Mouse (Mus musculus) kidney, adult 2 months (tissue): Measurements from ENCODE around the gene Ccl1. TPM values are rescaled to one million over a fixed set of nuclear protein-coding genes. Genes with fewer than 3 reads are reported as not detected.
A peak's percentile ranks its signal among the peaks of the same experiment; 100 is the strongest.

Experiments used
- DNase-seq: peaks from one replicate; pipeline ENCODE4 v3.0.0; 2021
- H3K27ac ChIP-seq: fragments of 200-500 bp; 2 replicates; pipeline ENCODE4 v1.5.1; 2012; ENCODE audit warnings: low read depth, low read length, control low read depth, inconsistent platforms; ENCODE audit not compliant: insufficient read depth
- H3K27me3 ChIP-seq: fragments of 200-500 bp; replicated peaks from 2 replicates; pipeline ENCODE4 v1.6.1; 2012; ENCODE audit warnings: mild to moderate bottlenecking, moderate library complexity, low read length, inconsistent platforms; ENCODE audit not compliant: control insufficient read depth, insufficient read depth
- H3K36me3 ChIP-seq: fragments of 200-500 bp; 2 replicates; pipeline ENCODE4 v1.6.1; 2012; ENCODE audit warnings: mild to moderate bottlenecking, moderate library complexity, low read length, inconsistent platforms; ENCODE audit not compliant: control insufficient read depth, insufficient read depth
- H3K4me1 ChIP-seq: fragments of 200-500 bp; 2 replicates; pipeline ENCODE4 v1.6.1; 2011; ENCODE audit warnings: low read length; ENCODE audit not compliant: control insufficient read depth, insufficient read depth
- H3K4me3 ChIP-seq: fragments of 200-500 bp; 2 replicates; pipeline ENCODE4 v1.5.1; 2011; ENCODE audit warnings: mild to moderate bottlenecking, low read depth, low read length, control low read depth; ENCODE audit not compliant: insufficient read depth
- CTCF ChIP-seq: fragments of 200-500 bp; conservative IDR thresholded peaks from 2 replicates; pipeline ENCODE4 v1.5.1; 2011; ENCODE audit warnings: low read depth, mild to moderate bottlenecking, control low read depth, low read length, moderate library complexity, mixed read lengths; ENCODE audit not compliant: insufficient read depth, insufficient read length
- POLR2A ChIP-seq: fragments of 200-500 bp; IDR thresholded peaks from one replicate; pipeline ENCODE4 v1.6.1; 2011; ENCODE audit warnings: low read depth, low read length, control low read depth
- WGBS: fragments of 180-500 bp; shearing (Covaris S2); methylation state at CpG from one replicate; pipeline ENCODE4 v1.1.7; 2018; 5-methylcytosine and 5-hydroxymethylcytosine counted together
- polyA plus RNA-seq: library from polyadenylated mRNA; depleted of rRNA; stranded (reverse); fragments of >200 nt; gene quantifications from 2 replicates; pipeline ENCODE4 v1.2.3, GENCODE M21; 2012; rRNA removed

Ccl1 gene
- not detected in 2 replicates for polyA plus RNA-seq

- TF ChIP-seq CTCF (no peak), POLR2A (no peak)
- Histone ChIP-seq H3K4me3 (no peak within 1 kb of the TSS), H3K27me3 (no peaks in the 10 kb centered on the region), H3K27ac (no peak within 1 kb of the TSS), H3K36me3 (no peaks in the 10 kb centered on the region), H3K4me1 (no peaks in the 10 kb centered on the region)
- DNase-seq = no peak
- 65% methylated on average over 4 of the region's 4 CpGs for WGBS
Observed at GRCm38 (mm10) chr11:82305590-82305989, at the start of gene Ccl1. Gene Ccl1 (minus strand): TSS chr11:82305690.

GRCm38 (mm10) chr11:82351039-82351438, 45.5 kb upstream of the Ccl1 start:
- Histone ChIP-seq H3K36me3 (no peaks in the 10 kb centered on the region), H3K27me3 (no peaks in the 10 kb centered on the region; the same call in 1 of the 2 replicates), H3K4me1 (no peaks in the 10 kb centered on the region), H3K27ac (no peak overlapping the region), H3K4me3 (no peak overlapping the region)
- DNase-seq = no peak
- WGBS = 79% methylated on average over 10 of the region's 10 CpGs
- no peak for TF ChIP-seq CTCF
- TF ChIP-seq POLR2A = no peak

GRCm38 (mm10) chr11:82340900-82341299, 35.4 kb upstream of the Ccl1 start:
- H3K4me1 ChIP-seq = no peaks in the 10 kb centered on the region
- no peak for TF ChIP-seq POLR2A
- no peak for TF ChIP-seq CTCF
- 19% methylated on average over 2 of the region's 2 CpGs for WGBS
- H3K27me3 ChIP-seq = no peaks in the 10 kb centered on the region
- no peak overlapping the region for H3K27ac ChIP-seq
- H3K36me3 ChIP-seq = no peaks in the 10 kb centered on the region
- H3K4me3 ChIP-seq = no peak overlapping the region
- no peak for DNase-seq

GRCm38 (mm10) chr11:82340416-82340815, 34.9 kb upstream of the Ccl1 start:
- no peaks in the 10 kb centered on the region for H3K36me3 ChIP-seq
- no peaks in the 10 kb centered on the region for H3K27me3 ChIP-seq
- WGBS = 6% methylated on average over 6 of the region's 6 CpGs
- DNase-seq = peak; percentile 3
- no peak overlapping the region for H3K4me3 ChIP-seq
- H3K4me1 ChIP-seq = no peaks in the 10 kb centered on the region
- TF ChIP-seq POLR2A (no peak), CTCF (no peak)
- H3K27ac ChIP-seq = no peak overlapping the region

- Histone ChIP-seq H3K36me3 (no peaks in the 10 kb centered on the region), H3K4me1 (no peaks in the 10 kb centered on the region), H3K4me3 (no peak overlapping the region), H3K27ac (no peak overlapping the region), H3K27me3 (no peaks in the 10 kb centered on the region)
- TF ChIP-seq POLR2A (no peak), CTCF (no peak)
- peak; percentile 58 for DNase-seq
- WGBS = 3% methylated on average over 7 of the region's 7 CpGs
Observed at GRCm38 (mm10) chr11:82339921-82340401, 34.5 kb upstream of the Ccl1 start.

- no peaks in the 10 kb centered on the region for H3K27me3 ChIP-seq
- H3K4me3 ChIP-seq = no peak overlapping the region
- H3K4me1 ChIP-seq = no peaks in the 10 kb centered on the region
- WGBS = 40% methylated on average over 7 of the region's 7 CpGs
- no peak for DNase-seq
- TF ChIP-seq POLR2A = no peak
- no peak for TF ChIP-seq CTCF
- no peaks in the 10 kb centered on the region for H3K36me3 ChIP-seq
- no peak overlapping the region for H3K27ac ChIP-seq
Observed at GRCm38 (mm10) chr11:82313153-82313552, 7.7 kb upstream of the Ccl1 start.

- H3K27me3 ChIP-seq = no peaks in the 10 kb centered on the region
- no peak overlapping the region for H3K27ac ChIP-seq
- no peaks in the 10 kb centered on the region for H3K4me1 ChIP-seq
- TF ChIP-seq POLR2A (no peak), CTCF (no peak)
- H3K36me3 ChIP-seq = no peaks in the 10 kb centered on the region
- no peak overlapping the region for H3K4me3 ChIP-seq
- DNase-seq = no peak
- 23% methylated on average over 11 of the region's 12 CpGs for WGBS
Observed at GRCm38 (mm10) chr11:82310336-82311045, 5.0 kb upstream of the Ccl1 start.
